Mouse (Mus musculus) heart, embryonic 15.5 days (tissue): ENCODE results near the gene 1700034I23Rik. TPM values are rescaled to one million over a fixed set of nuclear protein-coding genes. Genes with fewer than 3 reads are reported as not detected.

Source experiments
- polyA plus RNA-seq: library from polyadenylated mRNA; unstranded; fragments of >200 nt; fragmentation: Nextera tagmentation; extraction: Ambion mirVana; gene quantifications from 2 replicates; pipeline ENCODE4 v1.2.1, GENCODE M21; 2015

1700034I23Rik gene
- polyA plus RNA-seq, 1 experiment from 2014 or later = 0.13 TPM

Other genes starting within 250 kb of the 1700034I23Rik start
- gene Slc25a31, start 193.7 kb downstream of the 1700034I23Rik start, polyA plus RNA-seq = 0.81 and 0.85 TPM in 2 replicates
- gene Hspa4l, start 158.0 kb downstream of the 1700034I23Rik start, polyA plus RNA-seq = 29.2 and 34.9 TPM in 2 replicates
- 28.6 and 33.4 TPM in 2 replicates for gene Plk4, start 102.5 kb downstream of the 1700034I23Rik start, polyA plus RNA-seq
- 6.3 and 6.6 TPM in 2 replicates for gene Mfsd8, start 55.7 kb downstream of the 1700034I23Rik start, polyA plus RNA-seq
- gene Abhd18, start 55.6 kb downstream of the 1700034I23Rik start, polyA plus RNA-seq = 14.9 and 18.4 TPM in 2 replicates
- gene Larp1b, start 47.3 kb upstream of the 1700034I23Rik start, polyA plus RNA-seq = 15.0 and 16.0 TPM in 2 replicates
- 44.9 and 45.2 TPM in 2 replicates for gene Pgrmc2, start 180.5 kb upstream of the 1700034I23Rik start, polyA plus RNA-seq